Mouse (Mus musculus): Measurements from ENCODE around the gene Hnf4a.

GRCm38 (mm10) chr2:163548822-163549221, 42.2 kb downstream of the Hnf4a start:
- TF ChIP-seq GATA1 (IDR thresholded peaks at IDR 0.05; ENCODE audit: borderline replicate concordance, low read length) (no peak), FLI1 (IDR thresholded peaks at IDR 0.05; ENCODE audit: low read length) (no peak)

All from megakaryocyte, embryonic 14.5 days (primary cell).